Mouse (Mus musculus) embryonic facial prominence, embryonic 15.5 days (tissue): ENCODE measurements around the gene Mrgpre. TPM values are rescaled to one million over a fixed set of nuclear protein-coding genes. Genes with fewer than 3 reads are reported as not detected.

Experiments
- ATAC-seq: fragments of 200-750 bp; cut with Nextera tagmentation; 2 replicates; pipeline ENCODE4 v1.8.0; 2017; ENCODE audit warnings: low read depth, moderate TSS enrichment; ENCODE audit not compliant: insufficient number of reproducible peaks, low FRiP score, low TSS enrichment
- H3K27ac ChIP-seq: fragments of 300-500 bp; sonication (generic); replicated peaks from 2 replicates; pipeline ENCODE4 v1.5.1; 2015; ENCODE audit warnings: mild to moderate bottlenecking, inconsistent platforms
- H3K27me3 ChIP-seq: fragments of 300-500 bp; sonication (generic); 2 replicates; pipeline ENCODE4 v1.6.1; 2015; ENCODE audit warnings: inconsistent platforms
- H3K36me3 ChIP-seq: fragments of 300-500 bp; sonication (generic); 2 replicates; pipeline ENCODE4 v1.6.1; 2015; ENCODE audit warnings: mild to moderate bottlenecking, inconsistent platforms
- H3K4me1 ChIP-seq: fragments of 300-500 bp; sonication (generic); 2 replicates; pipeline ENCODE4 v1.6.1; 2015; ENCODE audit warnings: inconsistent platforms
- H3K4me2 ChIP-seq: fragments of 300-500 bp; sonication (generic); replicated peaks from 2 replicates; pipeline ENCODE4 v1.6.1; 2015; ENCODE audit warnings: mild to moderate bottlenecking, inconsistent platforms
- H3K4me3 ChIP-seq: fragments of 300-500 bp; sonication (generic); replicated peaks from 2 replicates; pipeline ENCODE4 v1.5.1; 2015; ENCODE audit warnings: mild to moderate bottlenecking, inconsistent platforms
- H3K9ac ChIP-seq: fragments of 300-500 bp; sonication (generic); 2 replicates; pipeline ENCODE4 v1.6.1; 2015; ENCODE audit warnings: inconsistent platforms
- H3K9me3 ChIP-seq: fragments of 300-500 bp; sonication (generic); replicated peaks from 2 replicates; pipeline ENCODE4 v1.6.1; 2016; ENCODE audit warnings: inconsistent platforms
- WGBS: fragments of 180-500 bp; shearing (Covaris S2); methylation state at CpG from one replicate; pipeline ENCODE4 v1.1.7; 2015; 5-methylcytosine and 5-hydroxymethylcytosine counted together
- polyA plus RNA-seq: library from polyadenylated mRNA; unstranded; fragments of >200 nt; fragmentation: Nextera tagmentation; extraction: Ambion mirVana; gene quantifications from 2 replicates; pipeline ENCODE4 v1.2.1, GENCODE M21; 2015

Mrgpre gene
- polyA plus RNA-seq: 1.9 and 2.5 TPM in 2 replicates

GRCm38 (mm10) chr7:143783996-143784829 lies at the start of gene Mrgpre:
TSS of gene Mrgpre (minus strand) at chr7:143784500.
- no peaks in the 10 kb centered on the region for H3K9me3 ChIP-seq
- no peaks in the 10 kb centered on the region; the same call in 1 of the 2 replicates for H3K36me3 ChIP-seq
- peak within 1 kb of the TSS; percentile 72 for H3K4me2 ChIP-seq
- H3K9ac ChIP-seq: 0 out of 2 replicates have a peak within 1 kb of the TSS, but pooled peaks have one; percentile 10
- peak within 1 kb of the TSS; percentile 45 for H3K4me3 ChIP-seq
- peak within 1 kb of the TSS; percentile 82 for H3K27ac ChIP-seq
- peaks cover 33% of the 10 kb centered on the region for H3K4me1 ChIP-seq
- WGBS: 4% methylated on average over 16 of the region's 21 CpGs
- peak; percentile 85 for ATAC-seq
- no peaks in the 10 kb centered on the region for H3K27me3 ChIP-seq

GRCm38 (mm10) chr7:143833581-143834190 lies 49.4 kb upstream of the Mrgpre start:
- Histone ChIP-seq H3K36me3 (peaks cover 21% of the 10 kb centered on the region), H3K27me3 (no peaks in the 10 kb centered on the region), H3K9me3 (no peaks in the 10 kb centered on the region), H3K4me3 (no peak overlapping the region), H3K27ac (no peak overlapping the region), H3K4me1 (peaks cover 34% of the 10 kb centered on the region), H3K9ac (no peak overlapping the region), H3K4me2 (no peak overlapping the region)
- ATAC-seq: no peak
- WGBS: 81% methylated on average over 6 of the region's 6 CpGs

- Histone ChIP-seq H3K36me3 (peaks cover 11% of the 10 kb centered on the region), H3K9ac (no peak overlapping the region), H3K4me3 (no peak overlapping the region), H3K4me1 (peaks cover 34% of the 10 kb centered on the region), H3K9me3 (no peaks in the 10 kb centered on the region), H3K27ac (no peak overlapping the region), H3K4me2 (no peak overlapping the region), H3K27me3 (no peaks in the 10 kb centered on the region)
- ATAC-seq: no peak
- WGBS: 89% methylated on average over 2 of the region's 2 CpGs
Observed at GRCm38 (mm10) chr7:143832611-143833010, 48.3 kb upstream of the Mrgpre start.

- H3K9ac ChIP-seq: no peak overlapping the region
- ATAC-seq: no peak
- H3K27ac ChIP-seq: 0 out of 2 replicates have a peak overlapping the region, but pooled peaks have one; percentile 17
- no peaks in the 10 kb centered on the region for H3K27me3 ChIP-seq
- H3K9me3 ChIP-seq: no peaks in the 10 kb centered on the region
- WGBS: 78% methylated on average over 8 of the region's 8 CpGs
- no peak overlapping the region for H3K4me2 ChIP-seq
- H3K4me3 ChIP-seq: no peak overlapping the region
- peaks cover 34% of the 10 kb centered on the region for H3K4me1 ChIP-seq
- peaks cover 7% of the 10 kb centered on the region for H3K36me3 ChIP-seq
Observed at GRCm38 (mm10) chr7:143832196-143832595, 47.9 kb upstream of the Mrgpre start.

- 11% methylated on average over 6 of the region's 6 CpGs for WGBS
- peak overlapping the region; percentile 74; the same call in 1 of the 2 replicates for H3K27ac ChIP-seq
Observed at GRCm38 (mm10) chr7:143830399-143830798, 46.1 kb upstream of the Mrgpre start.

GRCm38 (mm10) chr7:143829504-143830331 lies 45.4 kb upstream of the Mrgpre start:
- Histone ChIP-seq H3K27ac (peak overlapping the region; percentile 95), H3K9me3 (no peaks in the 10 kb centered on the region), H3K9ac (peak overlapping the region; percentile 63), H3K4me2 (peak overlapping the region; percentile 91), H3K36me3 (no peaks in the 10 kb centered on the region), H3K4me3 (peak overlapping the region; percentile 68), H3K27me3 (no peaks in the 10 kb centered on the region), H3K4me1 (peaks cover 27% of the 10 kb centered on the region)
- under 1% methylated on average over 37 of the region's 37 CpGs for WGBS
- ATAC-seq: peak; percentile 97

More at GRCm38 (mm10) chr7:143830399-143830798, 46.1 kb upstream of the Mrgpre start:
- Histone ChIP-seq H3K36me3 (no peaks in the 10 kb centered on the region), H3K9ac (peak overlapping the region; percentile 63), H3K4me3 (peak overlapping the region; percentile 68), H3K4me1 (peaks cover 34% of the 10 kb centered on the region), H3K27me3 (no peaks in the 10 kb centered on the region), H3K9me3 (no peaks in the 10 kb centered on the region), H3K4me2 (peak overlapping the region; percentile 91)
- no peak for ATAC-seq

GRCm38 (mm10) chr7:143826985-143827384 lies 42.7 kb upstream of the Mrgpre start:
- H3K27ac ChIP-seq: no peak overlapping the region
- no peak for ATAC-seq
- no peak overlapping the region for H3K4me3 ChIP-seq
- no peaks in the 10 kb centered on the region for H3K9me3 ChIP-seq
- no peaks in the 10 kb centered on the region for H3K27me3 ChIP-seq
- no peaks in the 10 kb centered on the region for H3K36me3 ChIP-seq
- 88% methylated on average over 2 of the region's 2 CpGs for WGBS
- H3K9ac ChIP-seq: no peak overlapping the region
- H3K4me2 ChIP-seq: no peak overlapping the region
- peaks cover 29% of the 10 kb centered on the region for H3K4me1 ChIP-seq

- peak overlapping the region; percentile 73 for H3K4me2 ChIP-seq
- peaks cover 14% of the 10 kb centered on the region for H3K4me1 ChIP-seq
- no peaks in the 10 kb centered on the region for H3K9me3 ChIP-seq
- WGBS: 68% methylated on average over 4 of the region's 4 CpGs
- H3K9ac ChIP-seq: peak overlapping the region; percentile 47; the same call in 1 of the 2 replicates
- peak overlapping the region; percentile 82 for H3K27ac ChIP-seq
- ATAC-seq: peak; percentile 3; the same call in 1 of the 2 replicates
- no peaks in the 10 kb centered on the region for H3K27me3 ChIP-seq
- peaks cover 6% of the 10 kb centered on the region; the same call in 1 of the 2 replicates for H3K36me3 ChIP-seq
- H3K4me3 ChIP-seq: peak overlapping the region; percentile 56
Observed at GRCm38 (mm10) chr7:143823266-143823605, 38.9 kb upstream of the Mrgpre start.

GRCm38 (mm10) chr7:143822375-143823265 lies 38.3 kb upstream of the Mrgpre start, which contains the start of the genes Nadsyn1 and Dhcr7:
TSS of gene Nadsyn1 (minus strand) at chr7:143822849.
TSS of gene Dhcr7 (plus strand) at chr7:143823145.
- H3K4me2 ChIP-seq: peak within 1 kb of the TSS; percentile 73
- peak within 1 kb of the TSS; percentile 56 for H3K4me3 ChIP-seq
- peaks cover 14% of the 10 kb centered on the region for H3K4me1 ChIP-seq
- H3K9ac ChIP-seq: peak within 1 kb of the TSS; percentile 50
- H3K36me3 ChIP-seq: peaks cover 8% of the 10 kb centered on the region; the same call in 1 of the 2 replicates
- under 1% methylated on average over 40 of the region's 40 CpGs for WGBS
- peak; percentile 99 for ATAC-seq
- no peaks in the 10 kb centered on the region for H3K27me3 ChIP-seq
- H3K27ac ChIP-seq: peak within 1 kb of the TSS; percentile 82
- H3K9me3 ChIP-seq: no peaks in the 10 kb centered on the region

GRCm38 (mm10) chr7:143821241-143821640 lies 36.9 kb upstream of the Mrgpre start:
- H3K9me3 ChIP-seq: no peaks in the 10 kb centered on the region
- ATAC-seq: no peak
- H3K27me3 ChIP-seq: no peaks in the 10 kb centered on the region
- no peak overlapping the region for H3K9ac ChIP-seq
- no peak overlapping the region for H3K27ac ChIP-seq
- peaks cover 14% of the 10 kb centered on the region for H3K4me1 ChIP-seq
- 93% methylated on average over 2 of the region's 2 CpGs for WGBS
- H3K4me3 ChIP-seq: no peak overlapping the region
- peaks cover 16% of the 10 kb centered on the region; the same call in 1 of the 2 replicates for H3K36me3 ChIP-seq
- H3K4me2 ChIP-seq: no peak overlapping the region
